Mouse (Mus musculus): ENCODE measurements around the gene Nr2c2.
"Not testable (repeated sequence)": the region's sequence is repeated elsewhere in the genome, so short reads cannot be mapped to it uniquely, and the experiment has no call there.

The Nr2c2 gene

DNA sequence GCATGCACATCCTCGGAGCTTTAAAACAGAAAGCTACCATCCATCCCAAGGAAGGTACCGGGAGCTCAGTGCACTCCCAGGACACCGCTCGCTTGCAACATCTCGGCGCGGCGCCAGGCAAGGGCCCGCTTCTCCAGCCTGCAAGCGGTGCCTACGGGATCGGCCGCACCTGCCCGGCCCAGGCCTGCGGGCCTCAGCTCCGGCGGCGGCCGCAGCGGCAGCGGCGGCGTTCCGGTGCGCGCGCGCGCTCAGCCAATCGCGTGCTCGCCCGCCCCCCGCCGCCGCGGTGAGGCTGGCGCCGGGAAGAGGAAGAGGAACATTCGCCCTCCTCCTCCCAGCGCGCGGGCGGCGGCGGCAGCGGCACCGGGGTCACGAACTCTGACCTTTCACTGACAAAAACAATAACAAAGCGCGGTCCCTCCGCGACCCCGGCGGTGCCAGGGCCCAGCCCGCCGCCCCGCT is at the start of gene Nr2c2:
TSS of gene Nr2c2 (plus strand) at position 261 of the 462 bp plus-strand sequence.
- peak; percentile 93 for DNase-seq

GRCm38 (mm10) chr6:92042055-92042454 is 49.1 kb upstream of the Nr2c2 start:
- no peak for DNase-seq

DNA sequence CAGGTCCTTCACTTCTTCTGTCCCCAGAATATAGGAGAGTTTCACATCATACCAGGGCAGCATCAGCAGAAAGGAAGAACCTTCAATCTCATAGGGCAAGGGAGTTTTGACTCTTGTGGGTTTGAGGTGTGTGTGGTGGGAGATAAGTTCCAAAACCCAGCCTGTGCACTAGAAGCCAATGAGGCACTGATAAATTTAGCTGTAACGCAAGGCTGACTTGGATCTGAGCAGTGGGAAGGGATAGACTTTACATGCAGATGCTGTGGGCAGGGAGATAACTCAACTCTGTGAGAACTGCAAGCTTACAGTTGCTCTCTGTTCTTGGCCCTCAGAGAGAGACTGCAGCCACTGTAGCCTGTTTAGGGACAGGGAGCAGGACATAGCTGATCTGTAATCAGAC is 48.3 kb upstream of the Nr2c2 start:
- DNase-seq = no peak

- DNase-seq = no peak
These were observed 33.4 kb upstream of the Nr2c2 start for GRCm38 (mm10) chr6:92057768-92058167.

- DNase-seq = no peak
These were observed 29.5 kb upstream of the Nr2c2 start for GRCm38 (mm10) chr6:92061725-92062124.

GRCm38 (mm10) chr6:92063452-92063851 is 27.7 kb upstream of the Nr2c2 start:
- DNase-seq = no peak

- no peak for DNase-seq
These were observed 27.1 kb upstream of the Nr2c2 start for GRCm38 (mm10) chr6:92064101-92064500.

- peak; percentile 81 for DNase-seq
These were observed 25.3 kb upstream of the Nr2c2 start for GRCm38 (mm10) chr6:92065721-92066496.

GRCm38 (mm10) chr6:92067146-92067790 is 23.9 kb upstream of the Nr2c2 start:
- DNase-seq = peak; percentile 82

DNA sequence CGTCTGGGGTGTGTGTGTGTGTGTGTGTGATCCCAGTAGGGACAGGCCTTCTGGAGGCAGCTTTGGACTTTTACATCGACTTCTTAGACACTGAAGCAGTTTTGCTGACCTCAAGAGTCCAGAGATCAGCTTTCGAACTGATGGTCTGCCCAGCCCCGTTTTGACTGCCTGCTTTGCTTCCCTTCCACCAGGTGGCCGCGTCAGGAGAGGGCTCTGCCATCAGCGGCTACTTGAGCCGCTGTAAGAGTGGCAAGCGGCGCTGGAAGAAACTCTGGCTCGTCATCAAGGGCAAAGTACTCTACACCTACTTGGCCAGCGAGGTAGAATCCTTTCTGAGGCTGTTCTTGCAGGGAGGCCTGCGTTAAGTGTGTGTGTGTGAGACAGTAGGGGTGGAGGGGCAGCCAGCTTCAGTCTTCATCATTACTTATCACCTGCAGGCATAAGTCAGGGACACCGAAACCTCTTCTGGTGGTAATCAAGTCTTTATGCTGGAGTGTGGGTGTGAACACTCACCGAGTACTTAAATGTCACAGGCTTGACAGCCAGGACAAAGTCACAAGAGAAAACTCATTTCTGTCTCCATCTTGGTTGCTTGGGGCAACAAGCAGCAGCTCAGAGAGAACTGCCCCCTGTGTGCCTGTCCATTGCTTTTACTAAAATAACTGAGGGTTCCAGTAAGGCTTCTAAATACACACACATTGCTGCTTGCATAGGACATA is 19.9 kb upstream of the Nr2c2 start:
- DNase-seq = no peak

GRCm38 (mm10) chr6:92080730-92081129 is 10.5 kb upstream of the Nr2c2 start:
- DNase-seq = no peak

DNA sequence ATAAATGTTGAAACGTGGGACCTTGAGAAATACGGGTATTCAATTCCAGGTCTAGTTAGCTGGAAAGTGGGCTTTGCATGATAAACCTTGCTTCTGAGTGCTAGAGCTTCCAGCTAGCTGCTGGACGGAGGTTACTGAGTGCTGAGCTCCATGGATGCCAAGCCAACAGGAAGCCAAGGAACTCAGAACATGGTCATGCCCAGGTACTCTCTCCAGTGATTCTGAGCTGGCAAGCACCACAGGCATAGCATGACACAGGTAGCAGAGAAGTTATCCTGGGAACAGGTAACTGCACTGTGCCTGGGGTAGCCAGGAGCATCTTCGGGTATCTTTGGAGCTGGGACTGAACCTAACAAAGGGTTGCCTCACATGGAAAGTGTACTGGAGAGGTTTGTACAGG is 8.4 kb upstream of the Nr2c2 start:
- no peak for DNase-seq

DNA sequence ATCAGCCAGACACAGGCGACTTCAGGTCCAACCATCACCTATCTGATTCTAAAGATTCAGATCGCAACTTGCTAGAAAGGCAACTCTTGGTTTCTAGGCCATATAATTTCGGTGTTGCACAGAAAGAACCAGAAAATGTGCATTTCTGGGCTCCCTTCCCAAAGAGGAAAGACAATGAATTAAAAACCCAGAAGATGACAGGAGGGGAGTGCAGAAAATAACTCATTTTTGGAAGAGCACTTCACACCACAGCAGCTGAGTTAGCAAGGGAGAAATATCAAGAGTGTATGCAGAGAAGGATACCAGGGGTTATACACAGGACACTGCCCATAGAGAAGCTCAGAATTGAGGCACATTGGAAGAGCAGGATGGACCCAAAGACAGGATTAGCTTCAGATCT is 6.3 kb upstream of the Nr2c2 start:
- DNase-seq = no peak

DNA sequence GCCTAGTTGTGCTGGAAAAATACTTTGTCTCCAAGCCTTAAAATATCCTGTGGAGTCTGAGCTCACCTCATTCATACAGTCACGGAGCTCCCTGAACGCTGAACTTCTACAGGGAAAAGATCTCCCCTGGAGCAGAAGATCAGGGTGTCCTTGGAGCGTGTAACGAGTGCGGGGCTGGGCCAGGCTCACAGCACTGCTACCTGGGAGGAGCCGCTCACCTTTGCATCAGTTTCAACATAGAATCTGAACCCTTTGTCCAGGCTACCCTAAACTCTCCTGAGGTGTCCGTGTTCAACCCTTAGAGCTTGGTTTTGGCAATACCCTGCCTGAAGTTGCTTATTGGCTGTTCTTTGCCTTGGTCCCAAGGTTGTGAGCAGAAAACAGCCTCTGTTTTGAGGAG is 2.0 kb upstream of the Nr2c2 start:
- not testable (repeated sequence) for DNase-seq

DNA sequence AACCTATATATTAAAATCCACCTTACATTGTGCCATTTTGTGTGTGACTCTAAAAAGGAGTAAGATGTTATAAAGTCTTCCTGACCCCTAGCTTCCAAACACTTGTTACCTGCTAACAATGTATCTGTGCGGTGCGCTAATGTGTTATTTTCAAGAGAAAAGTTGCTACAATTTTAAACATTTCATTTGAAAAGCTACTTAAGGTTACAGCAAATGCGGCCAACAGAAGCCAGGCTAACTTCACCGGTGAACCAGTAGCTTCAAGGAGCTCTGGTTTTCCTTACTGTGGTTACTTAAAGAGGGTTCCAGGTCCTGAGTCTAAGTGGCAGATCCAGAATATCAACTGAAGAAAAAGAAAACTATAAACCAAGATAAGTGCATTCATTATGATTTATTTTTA is 1.2 kb upstream of the Nr2c2 start:
- no peak for DNase-seq

DNA sequence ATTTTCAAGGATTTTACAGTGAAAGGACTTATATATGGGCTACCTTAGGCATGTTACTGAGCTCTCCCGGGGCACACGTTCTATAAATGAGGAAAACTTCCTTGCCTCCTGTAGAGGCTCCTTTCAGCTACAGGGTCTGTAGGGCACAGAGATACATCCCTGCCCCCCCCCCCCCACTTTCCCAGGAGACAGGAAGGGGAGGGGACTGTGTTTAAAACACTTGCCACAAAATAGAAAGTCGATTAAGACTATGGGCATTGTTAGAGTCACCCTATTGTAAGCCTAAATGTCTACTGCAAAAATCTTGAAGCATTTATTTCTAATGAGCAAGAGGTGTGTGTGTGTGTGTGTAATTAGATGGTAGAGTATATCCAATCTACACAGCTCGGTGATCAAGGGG is 693 bp upstream of the Nr2c2 start:
- DNase-seq = no peak

GRCm38 (mm10) chr6:92091767-92092489 is 738 bp downstream of the Nr2c2 start:
- DNase-seq = peak; percentile 100

GRCm38 (mm10) chr6:92092737-92093136 is 1.5 kb downstream of the Nr2c2 start:
- DNase-seq = no peak

GRCm38 (mm10) chr6:92093869-92094268 is 2.7 kb downstream of the Nr2c2 start:
- no peak for DNase-seq

DNA sequence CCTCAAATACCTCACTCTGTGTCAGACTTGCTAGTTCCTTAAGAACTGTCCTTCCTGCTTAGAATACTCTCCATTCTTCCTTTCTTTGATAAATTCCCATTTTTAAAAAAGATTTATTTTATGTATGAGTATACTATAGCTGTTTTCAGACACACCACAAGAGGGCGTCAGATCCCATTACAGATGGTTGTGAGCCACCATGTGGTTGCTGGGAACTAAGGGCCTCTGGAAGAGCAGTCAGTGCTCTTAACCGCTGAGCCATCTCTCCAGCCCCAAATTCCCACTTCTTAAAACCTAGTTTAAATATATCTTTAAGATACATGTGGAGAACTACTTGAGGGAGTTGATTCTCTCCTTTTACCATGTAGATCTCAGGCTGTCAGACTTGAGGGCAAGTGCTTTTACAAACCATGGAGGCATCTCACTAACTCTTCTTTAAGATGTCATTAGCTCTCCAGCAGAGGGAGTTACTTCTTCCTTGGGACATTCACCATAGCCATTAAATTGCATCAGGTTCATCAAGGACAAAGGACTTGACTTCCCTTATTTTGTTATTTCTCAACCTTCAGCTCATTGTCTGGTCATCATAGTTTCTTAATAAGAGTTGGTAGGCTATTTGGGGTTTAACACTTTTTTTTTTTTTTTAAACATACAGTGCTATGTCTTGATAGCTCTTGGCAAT is 9.6 kb downstream of the Nr2c2 start:
- DNase-seq = no peak

DNA sequence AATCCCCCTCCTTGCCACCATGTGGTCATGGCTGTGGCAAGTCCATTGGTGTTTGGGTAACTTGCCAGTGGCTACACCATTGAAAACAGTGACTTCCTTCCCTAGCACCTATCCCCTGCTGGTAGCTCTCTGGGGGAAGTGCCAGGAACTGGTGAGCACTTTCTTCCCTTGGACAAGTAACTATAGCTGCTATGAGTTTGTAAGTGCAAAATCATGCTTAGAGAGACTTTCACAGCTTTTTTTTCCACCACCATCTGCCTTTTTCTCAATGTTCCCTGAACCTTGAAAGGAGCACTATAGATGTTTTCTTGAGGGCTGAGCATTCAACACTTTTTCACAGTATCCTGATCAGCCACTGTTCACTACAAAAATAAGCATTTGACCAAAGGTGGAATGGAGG is 33.4 kb downstream of the Nr2c2 start:
- no peak for DNase-seq

- DNase-seq = no peak
These were observed 35.8 kb downstream of the Nr2c2 start for GRCm38 (mm10) chr6:92126861-92127468.
